Mouse (Mus musculus): ENCODE results near the gene Fntb.

DNA sequence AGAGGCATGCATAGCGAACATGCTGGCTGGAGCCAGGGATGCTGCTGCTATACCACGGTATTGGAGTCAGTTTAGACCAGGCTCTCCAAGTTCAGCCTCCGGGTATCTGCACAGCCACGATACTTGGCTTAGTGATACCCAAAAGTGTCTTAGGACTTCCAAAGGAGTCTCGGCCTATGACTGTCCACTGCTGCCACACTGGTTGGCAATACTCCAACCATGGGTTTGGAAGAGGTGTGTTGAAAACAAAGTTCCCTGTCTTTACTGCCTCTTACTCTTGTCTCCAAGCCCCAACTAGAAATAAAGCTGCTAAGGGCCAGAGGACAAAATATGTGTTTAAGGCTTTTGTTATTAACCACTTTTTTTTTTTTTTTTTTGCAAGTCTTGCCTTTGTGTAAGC, 45.1 kb downstream of the Fntb start:
- TF ChIP-seq MAX (IDR thresholded peaks at IDR 0.05; ENCODE audit: low read depth): no peak
- no peak for TF ChIP-seq POLR2A (IDR thresholded peaks at IDR 0.05; ENCODE audit: insufficient read length, low read depth)
- TF ChIP-seq MYOG (IDR thresholded peaks at IDR 0.05; ENCODE audit: control insufficient read depth in 1 of 3, insufficient read depth in 1 of 3, insufficient read length in 2 of 3, low read depth in 2 of 3): no peak
- no peak for TF ChIP-seq SRF (IDR thresholded peaks at IDR 0.05; ENCODE audit: control insufficient read depth, insufficient read length, low read depth)
- no peak for TF ChIP-seq POLR2AphosphoS2 (IDR thresholded peaks at IDR 0.05; ENCODE audit: insufficient read length, low read depth)
- TF ChIP-seq MYOD1 (IDR thresholded peaks at IDR 0.05; ENCODE audit: control insufficient read depth in 1 of 3, insufficient read length in 2 of 3, low read depth in 2 of 3): no peak
- no peak for TF ChIP-seq USF1 (IDR thresholded peaks at IDR 0.05; ENCODE audit: low read depth)
- no peak for TF ChIP-seq E2F4 (IDR thresholded peaks at IDR 0.05; ENCODE audit: insufficient read depth)

All from myocyte (in vitro differentiated cells).